Mouse (Mus musculus) midbrain, postnatal 0 days (tissue): ENCODE results near the gene Agpat1. TPM values are rescaled to one million over a fixed set of nuclear protein-coding genes. Genes with fewer than 3 reads are reported as not detected.

Source experiments
- ATAC-seq: fragments of 200-750 bp; cut with Nextera tagmentation; 2 replicates; pipeline ENCODE4 v1.8.0; 2017; ENCODE audit warnings: moderate number of reproducible peaks, mild to moderate bottlenecking, moderate TSS enrichment, moderate library complexity; ENCODE audit not compliant: low FRiP score
- DNase-seq: peaks from one replicate; pipeline ENCODE4 v3.0.0-alpha.2; 2015; ENCODE audit warnings: low spot score
- H3K27ac ChIP-seq: fragments of 300-500 bp; sonication (generic); 2 replicates; pipeline ENCODE4 v1.5.1; 2014; ENCODE audit warnings: low read depth, mild to moderate bottlenecking, low read length, mixed read lengths
- H3K27me3 ChIP-seq: fragments of 300-500 bp; sonication (generic); 2 replicates; pipeline ENCODE4 v1.6.1; 2014; ENCODE audit warnings: low read length, control low read depth, mixed read lengths; ENCODE audit not compliant: insufficient read depth
- H3K36me3 ChIP-seq: fragments of 300-500 bp; sonication (generic); 2 replicates; pipeline ENCODE4 v1.6.1; 2014; ENCODE audit warnings: low read length, control low read depth, mixed read lengths; ENCODE audit not compliant: insufficient read depth
- H3K4me1 ChIP-seq: fragments of 300-500 bp; sonication (generic); 2 replicates; pipeline ENCODE4 v1.6.1; 2014; ENCODE audit warnings: mild to moderate bottlenecking, control low read depth, antibody characterized with exemption, low read length, mixed read lengths; ENCODE audit not compliant: insufficient read depth
- H3K4me2 ChIP-seq: fragments of 300-500 bp; sonication (generic); 2 replicates; pipeline ENCODE4 v1.6.1; 2014; ENCODE audit warnings: low read depth, mild to moderate bottlenecking, low read length, mixed read lengths; ENCODE audit not compliant: poor library complexity, severe bottlenecking
- H3K4me3 ChIP-seq: fragments of 300-500 bp; sonication (generic); 2 replicates; pipeline ENCODE4 v1.5.1; 2014; ENCODE audit warnings: low read depth, mild to moderate bottlenecking, low read length, moderate library complexity
- H3K9ac ChIP-seq: fragments of 300-500 bp; sonication (generic); replicated peaks from 2 replicates; pipeline ENCODE4 v1.6.1; 2014; ENCODE audit warnings: mild to moderate bottlenecking, low read length, moderate library complexity, mixed read lengths; ENCODE audit not compliant: poor library complexity, severe bottlenecking
- H3K9me3 ChIP-seq: fragments of 300-500 bp; sonication (generic); 2 replicates; pipeline ENCODE4 v1.6.1; 2016; ENCODE audit warnings: low read length, control low read depth
- CTCF ChIP-seq: IDR thresholded peaks from 2 replicates; pipeline ENCODE4 v1.5.1; 2016; ENCODE audit warnings: antibody characterized with exemption, mild to moderate bottlenecking
- WGBS: fragments of 180-500 bp; shearing (Covaris S2); extraction: QIAGEN DNeasy Blood & Tissue Kit; methylation state at CpG from one replicate; pipeline ENCODE4 v1.1.7; 2014; 5-methylcytosine and 5-hydroxymethylcytosine counted together
- polyA plus RNA-seq: library from polyadenylated mRNA; unstranded; fragments of >200 nt; fragmentation: Nextera tagmentation; extraction: Ambion mirVana; gene quantifications from 2 replicates; pipeline ENCODE4 v1.2.1, GENCODE M21; 2015
- total RNA-seq: library from RNA; depleted of rRNA; stranded (reverse); fragments of >200 nt; gene quantifications from 2 replicates; pipeline ENCODE4 v1.2.3, GENCODE M21; 2014

Gene Agpat1
- total and polyA plus RNA-seq, 2 experiments from 2014 or later, result 103 to 383 TPM

DNA sequence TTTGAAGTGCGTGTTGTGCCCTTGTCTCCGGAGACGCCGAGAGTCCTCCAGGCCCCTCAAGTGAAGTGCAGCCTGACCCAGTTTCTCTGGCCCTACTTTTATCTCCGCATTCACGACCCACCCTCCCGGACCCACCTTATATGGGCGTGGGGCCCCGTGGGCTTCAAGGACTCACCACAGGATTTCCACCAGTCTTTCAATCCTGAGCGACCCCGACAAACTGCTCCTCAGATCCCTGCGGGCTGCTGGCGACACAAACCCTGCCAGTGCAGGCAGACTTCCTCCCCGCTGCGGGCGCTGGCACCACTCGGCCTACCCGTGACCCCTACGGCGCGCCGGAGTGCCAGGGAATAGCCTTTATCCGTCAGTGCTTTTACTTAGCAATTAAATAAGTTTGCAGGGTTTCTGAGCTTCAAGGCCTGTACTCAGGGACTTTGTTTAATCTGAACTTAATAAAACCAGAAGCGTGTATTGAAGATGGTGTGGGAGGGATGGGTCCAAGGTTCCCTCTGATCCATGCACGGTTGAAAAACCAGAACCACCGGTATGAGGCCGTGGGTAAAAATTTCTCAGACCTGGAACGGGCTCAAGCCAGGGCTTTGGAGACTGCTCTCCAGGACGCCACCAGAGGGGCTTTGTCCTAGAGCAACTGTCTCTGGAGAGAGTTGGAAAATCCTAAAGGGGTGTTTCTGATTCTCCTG, 24.0 kb downstream of the Agpat1 start, which contains the start of gene Ppt2:
Gene Ppt2, minus strand, starts transcription at position 568 of the 701 bp plus-strand sequence.
- DNase-seq, result no peak
- Histone ChIP-seq H3K4me2 (peak within 1 kb of the TSS; percentile 89), H3K4me3 (peak within 1 kb of the TSS; percentile 74), H3K27me3 (no peaks in the 10 kb centered on the region), H3K9me3 (no peaks in the 10 kb centered on the region), H3K27ac (peak within 1 kb of the TSS; percentile 92), H3K9ac (peak within 1 kb of the TSS; percentile 65), H3K36me3 (no peaks in the 10 kb centered on the region), H3K4me1 (peaks cover 20% of the 10 kb centered on the region)
- no peak for ATAC-seq
- WGBS, result 2% methylated on average over 29 of the region's 29 CpGs
- no peak; the same call in 1 of the 2 replicates for TF ChIP-seq CTCF

DNA sequence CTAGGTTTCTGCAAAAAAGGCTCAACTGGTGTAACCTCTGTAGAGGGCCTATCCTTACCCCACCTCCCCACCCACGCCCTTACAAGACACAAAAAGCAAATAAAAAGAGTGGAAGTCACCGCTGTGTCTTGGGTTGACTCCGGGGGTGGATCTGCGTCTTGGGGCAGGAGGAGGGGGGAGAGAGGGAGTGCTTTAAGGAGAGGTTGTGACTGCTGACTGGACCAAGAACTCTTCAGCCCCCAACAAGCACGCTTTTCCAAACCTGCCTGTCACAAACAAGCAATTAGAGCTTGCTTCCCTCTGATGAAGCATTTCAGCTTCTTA, 24.5 kb downstream of the Agpat1 start:
- no peak for TF ChIP-seq CTCF
- Histone ChIP-seq H3K9me3 (no peaks in the 10 kb centered on the region), H3K9ac (peak overlapping the region; percentile 65; the same call in 1 of the 2 replicates), H3K27ac (peak overlapping the region; percentile 92), H3K36me3 (no peaks in the 10 kb centered on the region), H3K4me1 (peaks cover 20% of the 10 kb centered on the region), H3K4me2 (peak overlapping the region; percentile 89), H3K27me3 (no peaks in the 10 kb centered on the region), H3K4me3 (peak overlapping the region; percentile 74)
- WGBS, result 21% methylated on average over 5 of the region's 5 CpGs
- ATAC-seq (no peak), DNase-seq (no peak)

DNA sequence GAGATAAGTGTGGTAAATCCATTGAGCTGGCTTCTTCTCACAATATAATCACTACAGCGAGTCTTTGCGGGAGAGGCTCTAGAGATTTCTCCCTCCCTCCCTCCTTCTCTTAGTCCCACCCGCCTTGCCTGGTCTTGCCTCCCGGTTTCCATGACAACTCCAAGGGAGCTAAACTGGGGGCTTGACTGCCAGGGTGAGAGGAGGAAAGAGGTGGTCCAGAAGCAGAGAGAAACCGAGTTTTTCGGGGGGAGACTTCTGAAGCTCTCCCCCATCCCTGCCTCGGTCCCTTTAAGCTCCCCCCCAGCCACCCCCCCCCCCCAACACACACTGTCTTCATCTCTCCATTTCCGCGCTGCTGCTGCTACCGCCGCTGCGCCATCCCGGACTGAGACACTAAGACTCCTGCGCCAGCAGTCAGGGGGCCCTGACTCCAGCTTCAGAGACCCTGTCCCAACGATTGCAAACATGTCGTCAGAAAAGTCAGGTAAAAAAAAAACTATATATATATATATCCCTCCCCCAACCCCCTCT, 25.2 kb downstream of the Agpat1 start, which contains the start of gene Prrt1:
Gene Prrt1, plus strand, starts transcription at position 313 of the 531 bp plus-strand sequence.
- H3K4me1 ChIP-seq, result peaks cover 20% of the 10 kb centered on the region
- WGBS, result 2% methylated on average over 16 of the region's 16 CpGs
- H3K27me3 ChIP-seq, result no peaks in the 10 kb centered on the region
- peak within 1 kb of the TSS; percentile 65 for H3K9ac ChIP-seq
- TF ChIP-seq CTCF, result no peak
- peak within 1 kb of the TSS; percentile 92 for H3K27ac ChIP-seq
- peak within 1 kb of the TSS; percentile 89 for H3K4me2 ChIP-seq
- no peaks in the 10 kb centered on the region for H3K36me3 ChIP-seq
- H3K4me3 ChIP-seq, result peak within 1 kb of the TSS; percentile 74
- DNase-seq, result peak; percentile 78
- H3K9me3 ChIP-seq, result no peaks in the 10 kb centered on the region
- no peak; the same call in 1 of the 2 replicates for ATAC-seq

DNA sequence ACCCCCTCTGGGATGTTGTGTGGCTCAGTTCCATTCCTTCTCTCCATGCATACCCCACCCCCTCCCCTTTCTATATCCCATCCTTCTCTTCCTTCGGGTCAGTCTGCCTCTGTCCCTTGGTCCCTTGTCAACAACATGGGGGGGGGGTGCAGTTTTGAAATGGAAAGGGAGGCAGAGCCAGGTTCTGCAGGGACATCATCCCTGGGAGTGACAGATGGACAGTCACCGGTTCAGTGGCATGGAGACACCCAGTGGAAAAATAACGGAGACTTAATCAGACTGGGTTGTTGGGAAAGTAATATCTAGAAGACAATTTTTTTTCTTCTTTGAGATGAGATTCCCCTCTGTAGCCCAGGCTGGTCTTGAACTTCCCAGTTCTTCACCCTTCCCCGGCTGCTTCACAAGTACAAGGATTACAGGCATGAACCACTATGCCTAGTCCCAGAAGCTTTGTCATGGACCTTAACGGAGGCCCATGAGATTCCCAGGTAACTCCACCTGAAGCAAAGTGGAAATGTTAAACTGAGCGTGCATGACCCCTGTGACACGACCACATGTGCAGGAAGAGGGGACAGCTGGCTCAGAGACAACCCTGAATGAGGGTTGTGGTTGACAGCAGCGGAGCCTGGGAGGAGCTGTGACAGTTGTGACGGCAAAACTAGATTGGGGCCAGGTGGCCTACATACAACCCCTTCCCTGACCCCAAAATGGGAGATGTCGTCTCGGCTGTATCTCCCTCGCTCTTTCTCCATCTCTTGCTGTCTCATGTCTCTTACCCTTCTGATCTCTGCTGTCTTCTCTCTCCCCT, 25.9 kb downstream of the Agpat1 start:
- no peak for ATAC-seq
- no peaks in the 10 kb centered on the region for H3K27me3 ChIP-seq
- 0 out of 2 replicates have a peak overlapping the region, but pooled peaks have one; percentile 12 for H3K27ac ChIP-seq
- H3K4me3 ChIP-seq, result peak overlapping the region; percentile 74
- H3K4me2 ChIP-seq, result peak overlapping the region; percentile 89
- no peak for DNase-seq
- H3K9me3 ChIP-seq, result no peaks in the 10 kb centered on the region
- no peak for TF ChIP-seq CTCF
- no peaks in the 10 kb centered on the region for H3K36me3 ChIP-seq
- WGBS, result 22% methylated on average over 12 of the region's 12 CpGs
- peak overlapping the region; percentile 54; the same call in 1 of the 2 replicates for H3K9ac ChIP-seq
- H3K4me1 ChIP-seq, result peaks cover 20% of the 10 kb centered on the region

DNA sequence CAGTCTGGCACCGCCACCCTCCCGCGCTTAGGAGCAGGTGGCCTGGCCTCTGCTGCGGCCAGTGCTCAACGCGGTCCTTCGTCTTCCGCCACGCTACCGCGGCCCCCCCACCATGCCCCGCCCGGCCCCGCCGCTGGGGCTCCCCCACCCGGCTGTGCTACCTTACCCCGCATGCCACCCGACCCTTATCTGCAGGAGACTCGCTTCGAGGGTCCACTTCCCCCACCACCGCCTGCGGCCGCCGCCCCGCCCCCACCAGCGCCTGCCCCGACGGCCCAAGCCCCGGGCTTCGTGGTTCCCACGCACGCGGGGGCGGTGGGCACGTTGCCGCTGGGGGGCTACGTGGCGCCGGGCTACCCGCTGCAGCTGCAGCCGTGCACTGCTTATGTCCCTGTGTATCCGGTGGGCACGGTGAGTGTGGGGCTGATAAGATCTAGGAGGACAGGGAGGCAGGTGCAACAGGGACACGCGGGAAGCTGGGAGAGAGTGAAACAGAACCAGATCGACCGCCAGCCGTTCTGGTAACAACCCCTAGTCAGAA, 26.8 kb downstream of the Agpat1 start:
- Histone ChIP-seq H3K27ac (no peak overlapping the region), H3K36me3 (no peaks in the 10 kb centered on the region), H3K4me1 (peaks cover 20% of the 10 kb centered on the region), H3K27me3 (no peaks in the 10 kb centered on the region), H3K4me3 (peak overlapping the region; percentile 74), H3K9ac (peak overlapping the region; percentile 54), H3K9me3 (no peaks in the 10 kb centered on the region), H3K4me2 (peak overlapping the region; percentile 89)
- TF ChIP-seq CTCF, result no peak
- WGBS, result 3% methylated on average over 42 of the region's 48 CpGs
- ATAC-seq (no peak), DNase-seq (no peak)
